In genomic region chr1:135256299-135256698, GRCm38 (mm10) we compare ENCODE assay signal across 13 mouse cellular contexts. TPM values are rescaled to one million over a fixed set of nuclear protein-coding genes. Genes with fewer than 3 reads are reported as not detected.
DNase-seq lines count a peak whose midpoint lies in the region; ATAC-seq and TF ChIP-seq lines count a peak whose summit lies in the region.
"Had no signal": no experiment of that assay in that cellular context is flagged by ENCODE, and none has a peak within 500 bp of the region (broad histone marks: within the 10 kb centered on the region; RNA-seq: fewer than 3 reads in every experiment).

No protein-coding gene starts in this region.

- no peak for DNase-seq in layer of hippocampus, adult 2 months (ENCODE audit: low spot score in 2 of 2)
- DNase-seq in layer of hippocampus, adult 11-12 months (ENCODE audit: low spot score): no peak
- peak; percentile 65 for DNase-seq in lung, adult 2 months
- peak; percentile 89 for DNase-seq in urinary bladder, postnatal 14 days (ENCODE audit: low spot score)
- DNase-seq in thymus, adult 18-20 months: no peak
- DNase-seq in thymus, postnatal 4 days: no peak
- DNase-seq in thymus, postnatal 0 days (ENCODE audit: low spot score): no peak
- DNase-seq: heart, postnatal 10 days; lung, embryonic 14.5 days had no signal

- H3K4me3 ChIP-seq in layer of hippocampus, adult 2 months: no peak overlapping the region
- peak overlapping the region; percentile 50 for H3K4me3 ChIP-seq in intestine, embryonic 16.5 days (ENCODE audit: low read length)
- H3K4me3 ChIP-seq in lung, adult 2 months (replicated peaks; ENCODE audit: extremely low read depth, low read depth, low read length): peak overlapping the region; percentile 7
- H3K4me3 ChIP-seq: left cerebral cortex, adult 2 months; neural tube, embryonic 13.5 days had no signal

- no peak for TF ChIP-seq POLR2A in lung, adult 2 months (IDR thresholded peaks at IDR 0.05; ENCODE audit: borderline replicate concordance, extremely low read depth, low read depth, low read length)

- H3K36me3 ChIP-seq in intestine, embryonic 16.5 days (ENCODE audit: control insufficient read depth, insufficient read depth, low read length): no peaks in the 10 kb centered on the region
- H3K36me3 ChIP-seq: G1E had no signal

- TF ChIP-seq CTCF in layer of hippocampus, adult 2 months (conservative IDR thresholded peaks at IDR 0.05): peak; percentile 14; the same call in 1 of the 2 replicates
- peak; percentile 40 for TF ChIP-seq CTCF in lung, adult 2 months (IDR thresholded peaks at IDR 0.05; ENCODE audit: insufficient read depth, low read length)

- no peaks in the 10 kb centered on the region for H3K9me3 ChIP-seq in intestine, embryonic 16.5 days (ENCODE audit: control insufficient read depth, low read length)
- H3K9me3 ChIP-seq: G1E; neural tube, embryonic 13.5 days had no signal

- H3K4me1 ChIP-seq in intestine, embryonic 16.5 days (ENCODE audit: control insufficient read depth, insufficient read depth, low read length): peaks cover 10% of the 10 kb centered on the region
- peaks cover 3% of the 10 kb centered on the region; the same call in 1 of the 2 replicates for H3K4me1 ChIP-seq in lung, adult 2 months (ENCODE audit: control insufficient read depth, insufficient read depth, low read length)

- H3K27me3 ChIP-seq in intestine, embryonic 16.5 days (replicated peaks; ENCODE audit: control insufficient read depth, insufficient read depth, low read length): no peaks in the 10 kb centered on the region
- H3K27me3 ChIP-seq: neural tube, embryonic 13.5 days had no signal

- 66% methylated on average over 6 of the region's 6 CpGs for WGBS in intestine, embryonic 16.5 days
- 62% methylated on average over 6 of the region's 6 CpGs for WGBS in lung, adult 2 months

- ATAC-seq in intestine, embryonic 16.5 days: no peak

- H3K4me2 ChIP-seq in intestine, embryonic 16.5 days (ENCODE audit: low read depth, low read length): peak overlapping the region; percentile 51
- H3K4me2 ChIP-seq: neural tube, embryonic 13.5 days had no signal

- no peak overlapping the region for H3K27ac ChIP-seq in layer of hippocampus, adult 2 months
- peak overlapping the region; percentile 85 for H3K27ac ChIP-seq in intestine, embryonic 16.5 days (ENCODE audit: low read length)
- H3K27ac ChIP-seq: left cerebral cortex, adult 2 months; neural tube, embryonic 13.5 days had no signal

- H3K9ac ChIP-seq in intestine, embryonic 16.5 days (ENCODE audit: low read depth, low read length): peak overlapping the region; percentile 76
- H3K9ac ChIP-seq: lung, embryonic 14.5 days; neural tube, embryonic 13.5 days had no signal

RNA-seq across cellular contexts. Expression of gene Elf3, which starts 2.1 kb away (rescaled TPM):
- total RNA-seq in layer of hippocampus, adult 2 months (2021): not detected
- 264 and 267 TPM in 2 replicates for polyA plus RNA-seq in intestine, embryonic 16.5 days (2015; fragmentation: Nextera tagmentation; extraction: Ambion mirVana)
- polyA plus RNA-seq in lung, adult 2 months (2012; rRNA removed): 19.2 and 19.5 TPM in 2 replicates
- 4.4 and 5.0 TPM in 2 replicates for polyA plus RNA-seq in thymus, postnatal 0 days (2015; fragmentation: Nextera tagmentation; extraction: Ambion mirVana)
- total RNA-seq: G1E; left cerebral cortex, adult 2 months had no signal
- polyA plus RNA-seq: G1E had no signal

RNA-seq across cellular contexts. Expression of gene Rnpep, which starts 27.6 kb away (rescaled TPM):
- 10 to 100 TPM; 60.3 to 65.3 TPM for total RNA-seq in layer of hippocampus, adult 2 months (2021)
- polyA plus RNA-seq in intestine, embryonic 16.5 days (2015; fragmentation: Nextera tagmentation; extraction: Ambion mirVana): 174 and 193 TPM in 2 replicates
- 34.5 and 38.1 TPM in 2 replicates for polyA plus RNA-seq in lung, adult 2 months (2012; rRNA removed)
- polyA plus RNA-seq in thymus, postnatal 0 days (2015; fragmentation: Nextera tagmentation; extraction: Ambion mirVana): 58.1 and 66.1 TPM in 2 replicates

RNA-seq across cellular contexts. Expression of gene Timm17a, which starts 57.3 kb away (rescaled TPM):
- 100 to 1,000 TPM; 177 to 178 TPM for total RNA-seq in layer of hippocampus, adult 2 months (2021)
- polyA plus RNA-seq in intestine, embryonic 16.5 days (2015; fragmentation: Nextera tagmentation; extraction: Ambion mirVana): 247 and 268 TPM in 2 replicates
- 29.6 and 51.9 TPM in 2 replicates for polyA plus RNA-seq in lung, adult 2 months (2012; rRNA removed)
- polyA plus RNA-seq in thymus, postnatal 0 days (2015; fragmentation: Nextera tagmentation; extraction: Ambion mirVana): 235 TPM in 2 replicates

Comparison
In these comparisons a context has a peak if more than half of its experiments do, and no peak if none do; other contexts are left out.
1. DNase-seq: peak in lung, adult 2 months (single experiment) and urinary bladder, postnatal 14 days (single experiment); none in layer of hippocampus, adult 2 months (0 of 2), layer of hippocampus, adult 11-12 months (single experiment), thymus, adult 18-20 months (0 of 2), thymus, postnatal 4 days (single experiment) and thymus, postnatal 0 days (single experiment).
2. RNA of gene Elf3, which starts 2.1 kb away (polyA plus RNA-seq): 264 to 267 TPM in intestine, embryonic 16.5 days; 19.2 to 19.5 TPM in lung, adult 2 months and 4.4 to 5.0 TPM in thymus, postnatal 0 days; every median in the first group is over 10 times any median in the second.